Mouse (Mus musculus) liver, embryonic 11.5 days (tissue): ENCODE measurements around the gene Add1. TPM values are rescaled to one million over a fixed set of nuclear protein-coding genes. Genes with fewer than 3 reads are reported as not detected.
"Not testable (repeated sequence)": the region's sequence is repeated elsewhere in the genome, so short reads cannot be mapped to it uniquely, and the experiment has no call there.

Source experiments
- ATAC-seq: fragments of 200-750 bp; cut with Nextera tagmentation; replicated peaks from 2 replicates; pipeline ENCODE4 v1.8.0; 2017; ENCODE audit warnings: moderate number of reproducible peaks, mild to moderate bottlenecking, moderate TSS enrichment, moderate library complexity; ENCODE audit not compliant: low FRiP score
- DNase-seq: peaks from one replicate; pipeline ENCODE4 v3.0.0-alpha.2; 2017; ENCODE audit warnings: low spot score
- H3K27ac ChIP-seq: fragments of 300-500 bp; sonication (generic); 2 replicates; pipeline ENCODE4 v1.5.1; 2014; ENCODE audit warnings: mild to moderate bottlenecking, low read depth, low read length, control low read depth
- H3K27me3 ChIP-seq: fragments of 300-500 bp; sonication (generic); replicated peaks from 2 replicates; pipeline ENCODE4 v1.6.1; 2014; ENCODE audit warnings: low read length, mixed read lengths; ENCODE audit not compliant: control insufficient read depth, insufficient read depth
- H3K36me3 ChIP-seq: fragments of 300-500 bp; sonication (generic); 2 replicates; pipeline ENCODE4 v1.6.1; 2014; ENCODE audit warnings: mild to moderate bottlenecking, low read length, moderate library complexity, mixed read lengths; ENCODE audit not compliant: control insufficient read depth, insufficient read depth
- H3K4me1 ChIP-seq: fragments of 300-500 bp; sonication (generic); replicated peaks from 2 replicates; pipeline ENCODE4 v1.6.1; 2014; ENCODE audit warnings: low read length, mixed read lengths; ENCODE audit not compliant: control insufficient read depth, insufficient read depth
- H3K4me2 ChIP-seq: fragments of 300-500 bp; sonication (generic); 2 replicates; pipeline ENCODE4 v1.6.1; 2014; ENCODE audit warnings: mild to moderate bottlenecking, control low read depth, moderate library complexity
- H3K4me3 ChIP-seq: fragments of 300-500 bp; sonication (generic); 2 replicates; pipeline ENCODE4 v1.5.1; 2014; ENCODE audit warnings: low read depth, low read length, control low read depth
- H3K9ac ChIP-seq: fragments of 300-500 bp; sonication (generic); 2 replicates; pipeline ENCODE4 v1.6.1; 2014; ENCODE audit warnings: low read depth, low read length, control low read depth
- H3K9me3 ChIP-seq: fragments of 300-500 bp; sonication (generic); 2 replicates; pipeline ENCODE4 v1.6.1; 2016; ENCODE audit warnings: low read length, inconsistent platforms, mixed read lengths; ENCODE audit not compliant: control insufficient read depth
- WGBS: fragments of 180-500 bp; shearing (Covaris S2); extraction: QIAGEN DNeasy Blood & Tissue Kit; methylation state at CpG from one replicate; pipeline ENCODE4 v1.1.7; 2014; 5-methylcytosine and 5-hydroxymethylcytosine counted together
- polyA plus RNA-seq: library from polyadenylated mRNA; unstranded; fragments of >200 nt; fragmentation: Nextera tagmentation; extraction: Ambion mirVana; gene quantifications from 2 replicates; pipeline ENCODE4 v1.2.1, GENCODE M21; 2014

Gene Add1
- polyA plus RNA-seq, 1 experiment from 2014 or later, result 170 TPM

- 36% methylated on average over 5 of the region's 5 CpGs for WGBS
- peak; percentile 73 for ATAC-seq
- Histone ChIP-seq H3K4me3 (peak overlapping the region; percentile 37), H3K4me2 (peak overlapping the region; percentile 74), H3K4me1 (peaks cover 42% of the 10 kb centered on the region), H3K27me3 (no peaks in the 10 kb centered on the region), H3K36me3 (no peaks in the 10 kb centered on the region; the same call in 1 of the 2 replicates), H3K9me3 (no peaks in the 10 kb centered on the region), H3K27ac (peak overlapping the region; percentile 98), H3K9ac (peak overlapping the region; percentile 59)
- no peak for DNase-seq
Observed at GRCm38 (mm10) chr5:34582314-34582675, 8.8 kb downstream of the Add1 start.

GRCm38 (mm10) chr5:34585216-34585615 lies 11.8 kb downstream of the Add1 start:
- H3K27ac ChIP-seq, result no peak overlapping the region
- WGBS, result 77% methylated on average over 5 of the region's 5 CpGs
- peaks cover 23% of the 10 kb centered on the region for H3K4me1 ChIP-seq
- no peaks in the 10 kb centered on the region for H3K27me3 ChIP-seq
- no peak overlapping the region for H3K4me2 ChIP-seq
- no peak for ATAC-seq
- no peak overlapping the region for H3K4me3 ChIP-seq
- no peaks in the 10 kb centered on the region for H3K36me3 ChIP-seq
- DNase-seq, result no peak
- H3K9me3 ChIP-seq, result no peaks in the 10 kb centered on the region
- H3K9ac ChIP-seq, result no peak overlapping the region

- Histone ChIP-seq H3K27ac (no peak overlapping the region), H3K4me3 (no peak overlapping the region), H3K36me3 (no peaks in the 10 kb centered on the region), H3K4me1 (peaks cover 11% of the 10 kb centered on the region; the same call in 1 of the 2 replicates), H3K9me3 (no peaks in the 10 kb centered on the region), H3K27me3 (no peaks in the 10 kb centered on the region), H3K9ac (no peak overlapping the region), H3K4me2 (no peak overlapping the region)
- no peak for ATAC-seq
- WGBS, result 88% methylated on average over 5 of the region's 5 CpGs
- DNase-seq, result no peak
Observed at GRCm38 (mm10) chr5:34587881-34588280, 14.4 kb downstream of the Add1 start.

- no peak overlapping the region for H3K4me2 ChIP-seq
- H3K9me3 ChIP-seq, result no peaks in the 10 kb centered on the region
- H3K9ac ChIP-seq, result no peak overlapping the region
- no peak for DNase-seq
- H3K4me1 ChIP-seq, result no peaks in the 10 kb centered on the region
- WGBS, result 54% methylated on average over 5 of the region's 5 CpGs
- peaks cover 4% of the 10 kb centered on the region; the same call in 1 of the 2 replicates for H3K36me3 ChIP-seq
- no peak overlapping the region for H3K4me3 ChIP-seq
- H3K27me3 ChIP-seq, result no peaks in the 10 kb centered on the region
- H3K27ac ChIP-seq, result no peak overlapping the region
- no peak for ATAC-seq
Observed at GRCm38 (mm10) chr5:34590059-34590458, 16.6 kb downstream of the Add1 start.

GRCm38 (mm10) chr5:34590702-34591101 lies 17.2 kb downstream of the Add1 start:
- H3K36me3 ChIP-seq, result peaks cover 4% of the 10 kb centered on the region; the same call in 1 of the 2 replicates
- WGBS, result 92% methylated on average over 4 of the region's 4 CpGs
- ATAC-seq, result no peak
- no peak for DNase-seq
- no peaks in the 10 kb centered on the region for H3K27me3 ChIP-seq
- H3K4me3 ChIP-seq, result no peak overlapping the region
- no peaks in the 10 kb centered on the region for H3K9me3 ChIP-seq
- no peak overlapping the region for H3K27ac ChIP-seq
- no peak overlapping the region for H3K4me2 ChIP-seq
- no peak overlapping the region for H3K9ac ChIP-seq
- H3K4me1 ChIP-seq, result no peaks in the 10 kb centered on the region

GRCm38 (mm10) chr5:34591388-34592004 lies 18.0 kb downstream of the Add1 start:
- Histone ChIP-seq H3K27ac (no peak overlapping the region), H3K4me2 (no peak overlapping the region), H3K27me3 (no peaks in the 10 kb centered on the region), H3K36me3 (peaks cover 6% of the 10 kb centered on the region; the same call in 1 of the 2 replicates), H3K4me1 (no peaks in the 10 kb centered on the region), H3K4me3 (no peak overlapping the region), H3K9me3 (no peaks in the 10 kb centered on the region), H3K9ac (no peak overlapping the region)
- ATAC-seq, result no peak
- WGBS, result 88% methylated on average over 5 of the region's 5 CpGs
- no peak for DNase-seq

- H3K4me3 ChIP-seq, ATAC-seq, DNase-seq, H3K9me3 ChIP-seq, H3K4me1 ChIP-seq, H3K36me3 ChIP-seq, H3K9ac ChIP-seq, H3K4me2 ChIP-seq, H3K27me3 ChIP-seq, H3K27ac ChIP-seq: not testable (repeated sequence)
- 84% methylated on average over 5 of the region's 5 CpGs for WGBS
Observed at GRCm38 (mm10) chr5:34592224-34592623, 18.8 kb downstream of the Add1 start.

GRCm38 (mm10) chr5:34592666-34593065 lies 19.2 kb downstream of the Add1 start:
- ATAC-seq, result no peak
- Histone ChIP-seq H3K9me3 (no peaks in the 10 kb centered on the region), H3K4me2 (no peak overlapping the region), H3K27ac (no peak overlapping the region), H3K36me3 (peaks cover 6% of the 10 kb centered on the region; the same call in 1 of the 2 replicates), H3K4me3 (no peak overlapping the region), H3K4me1 (no peaks in the 10 kb centered on the region), H3K9ac (no peak overlapping the region), H3K27me3 (no peaks in the 10 kb centered on the region)
- DNase-seq, result no peak
- WGBS, result 93% methylated on average over 6 of the region's 6 CpGs

GRCm38 (mm10) chr5:34593202-34593727 lies 19.8 kb downstream of the Add1 start:
- Histone ChIP-seq H3K4me2 (no peak overlapping the region), H3K4me1 (no peaks in the 10 kb centered on the region), H3K9me3 (no peaks in the 10 kb centered on the region), H3K4me3 (no peak overlapping the region), H3K36me3 (peaks cover 10% of the 10 kb centered on the region; the same call in 1 of the 2 replicates), H3K27ac (no peak overlapping the region), H3K27me3 (no peaks in the 10 kb centered on the region), H3K9ac (no peak overlapping the region)
- WGBS, result 90% methylated on average over 9 of the region's 9 CpGs
- ATAC-seq, result no peak
- no peak for DNase-seq
